Mouse (Mus musculus) spleen, adult 2 months (tissue): ENCODE data around the gene Galk2. TPM values are rescaled to one million over a fixed set of nuclear protein-coding genes. Genes with fewer than 3 reads are reported as not detected.

ENCODE experiments used
- DNase-seq, 2 experiments: peaks; one replicate each; pipeline versions ENCODE4 v3.0.0 to v3.0.0-alpha.2; 2012 to 2021; ENCODE audit warnings: low spot score in 2 of 2, low read depth in 1 of 2
- H3K27ac ChIP-seq: fragments of 200-500 bp; 2 replicates; pipeline ENCODE4 v1.5.1; 2012; ENCODE audit warnings: low read length, inconsistent platforms; ENCODE audit not compliant: insufficient read depth
- H3K27me3 ChIP-seq: fragments of 200-500 bp; 2 replicates; pipeline ENCODE4 v1.6.1; 2012; ENCODE audit warnings: mild to moderate bottlenecking, moderate library complexity, low read length, inconsistent platforms; ENCODE audit not compliant: control insufficient read depth, insufficient read depth
- H3K36me3 ChIP-seq: fragments of 200-500 bp; 2 replicates; pipeline ENCODE4 v1.6.1; 2012; ENCODE audit warnings: mild to moderate bottlenecking, low read length, inconsistent platforms; ENCODE audit not compliant: control insufficient read depth, insufficient read depth
- H3K4me1 ChIP-seq: fragments of 200-500 bp; 2 replicates; pipeline ENCODE4 v1.6.1; 2011; ENCODE audit warnings: inconsistent platforms; ENCODE audit not compliant: control insufficient read depth, insufficient read depth, insufficient read length
- H3K4me3 ChIP-seq: fragments of 200-500 bp; 2 replicates; pipeline ENCODE4 v1.5.1; 2011; ENCODE audit warnings: mild to moderate bottlenecking, inconsistent platforms; ENCODE audit not compliant: insufficient read depth, insufficient read length; ENCODE audit errors: extremely low read depth
- CTCF ChIP-seq: fragments of 200-500 bp; IDR thresholded peaks from 2 replicates; pipeline ENCODE4 v1.5.1; 2011; ENCODE audit warnings: mild to moderate bottlenecking, inconsistent platforms; ENCODE audit not compliant: insufficient read depth, insufficient read length, insufficient replicate concordance; ENCODE audit errors: extremely low read depth
- POLR2A ChIP-seq: fragments of 200-500 bp; IDR thresholded peaks from 2 replicates; pipeline ENCODE4 v1.6.1; 2011; ENCODE audit warnings: low read depth, low read length, inconsistent platforms
- WGBS: fragments of 180-500 bp; shearing (Covaris S2); methylation state at CpG from one replicate; pipeline ENCODE4 v1.1.7; 2018; 5-methylcytosine and 5-hydroxymethylcytosine counted together
- polyA plus RNA-seq: library from polyadenylated mRNA; depleted of rRNA; stranded (reverse); fragments of >200 nt; gene quantifications from 2 replicates; pipeline ENCODE4 v1.2.3, GENCODE M21; 2012

Galk2 gene
- polyA plus RNA-seq, 1 experiment, result 8.2 TPM

DNA sequence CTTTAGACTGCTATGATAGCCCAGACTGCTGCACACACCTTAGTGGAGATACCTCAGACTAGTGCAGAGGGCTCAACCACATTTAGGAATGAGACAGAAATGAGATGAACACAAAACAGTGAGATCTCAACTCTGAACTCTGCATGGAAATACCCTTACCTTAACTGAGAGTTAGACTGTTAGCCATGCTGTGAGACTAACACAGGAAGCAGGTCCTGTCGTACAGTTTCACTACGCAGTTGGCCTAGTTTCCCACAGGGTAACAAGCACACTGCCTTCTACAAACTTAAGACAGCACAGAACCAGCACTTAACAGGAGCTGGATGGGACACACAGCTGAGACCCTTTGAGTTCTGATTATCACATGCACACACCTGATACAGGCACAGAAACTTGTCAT lies 29.0 kb upstream of the Galk2 start:
- no peaks in the 10 kb centered on the region for H3K4me1 ChIP-seq
- H3K27me3 ChIP-seq, result no peaks in the 10 kb centered on the region
- H3K4me3 ChIP-seq, result no peak overlapping the region
- no peak for DNase-seq
- no peak overlapping the region for H3K27ac ChIP-seq
- TF ChIP-seq POLR2A (no peak), CTCF (no peak)
- peaks cover 21% of the 10 kb centered on the region for H3K36me3 ChIP-seq
- WGBS, result 90% methylated on average over 2 of the region's 2 CpGs

DNA sequence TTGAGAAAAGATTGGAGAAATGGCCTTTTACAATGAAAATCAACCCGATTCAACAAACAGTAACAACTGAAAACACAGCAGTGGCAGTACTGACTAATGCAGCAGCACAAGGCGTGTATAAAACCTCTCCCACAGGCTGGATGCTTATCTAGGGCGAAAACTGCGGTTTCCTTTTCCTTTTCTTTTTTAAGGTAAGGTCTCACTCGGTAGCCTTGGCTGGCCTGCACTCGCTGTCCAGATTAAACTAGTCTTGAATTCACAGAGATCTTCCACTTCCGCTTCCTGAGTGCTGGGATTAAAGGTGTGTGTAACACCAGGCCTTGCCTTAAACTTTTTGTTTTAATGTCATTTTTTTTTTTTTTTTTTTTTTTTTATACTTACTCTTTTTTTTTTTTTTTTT lies 20.8 kb upstream of the Galk2 start:
- no peaks in the 10 kb centered on the region for H3K4me1 ChIP-seq
- no peaks in the 10 kb centered on the region for H3K27me3 ChIP-seq
- peaks cover 25% of the 10 kb centered on the region for H3K36me3 ChIP-seq
- TF ChIP-seq POLR2A, result no peak
- no peak for TF ChIP-seq CTCF
- WGBS, result 80% methylated on average over 7 of the region's 7 CpGs
- no peak overlapping the region for H3K4me3 ChIP-seq
- H3K27ac ChIP-seq, result no peak overlapping the region
- no peak for DNase-seq

DNA sequence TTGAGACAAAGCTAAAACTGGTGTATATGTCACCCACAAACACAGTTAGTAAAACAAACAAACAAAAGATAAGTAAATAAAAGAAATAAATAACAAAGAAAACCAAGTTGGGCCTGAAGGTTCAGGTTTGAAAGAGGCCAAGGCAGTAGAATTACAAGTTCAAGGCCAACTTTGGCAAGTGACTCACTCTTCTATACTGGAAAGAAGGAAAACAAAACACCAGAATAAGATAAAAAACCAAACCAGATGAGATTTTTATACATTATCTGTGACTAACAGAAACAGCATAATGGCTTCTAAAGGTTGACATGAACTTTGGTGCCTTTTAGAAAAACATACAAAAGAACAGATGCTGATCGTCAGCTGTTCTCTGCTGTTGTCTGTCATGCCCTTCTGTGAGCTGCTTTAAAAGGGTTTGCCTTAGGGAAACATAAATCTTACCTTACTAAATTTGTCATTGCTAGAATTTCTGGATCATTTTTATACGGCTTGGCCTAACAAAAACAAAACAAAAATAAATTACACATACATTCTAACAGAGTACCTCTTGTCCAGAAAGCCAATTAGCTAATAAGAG lies 20.1 kb upstream of the Galk2 start:
- TF ChIP-seq POLR2A (no peak), CTCF (no peak)
- Histone ChIP-seq H3K27ac (no peak overlapping the region), H3K36me3 (peaks cover 21% of the 10 kb centered on the region), H3K4me3 (no peak overlapping the region), H3K4me1 (no peaks in the 10 kb centered on the region), H3K27me3 (no peaks in the 10 kb centered on the region)
- DNase-seq, result no peak
- 89% methylated on average over 2 of the region's 2 CpGs for WGBS

DNA sequence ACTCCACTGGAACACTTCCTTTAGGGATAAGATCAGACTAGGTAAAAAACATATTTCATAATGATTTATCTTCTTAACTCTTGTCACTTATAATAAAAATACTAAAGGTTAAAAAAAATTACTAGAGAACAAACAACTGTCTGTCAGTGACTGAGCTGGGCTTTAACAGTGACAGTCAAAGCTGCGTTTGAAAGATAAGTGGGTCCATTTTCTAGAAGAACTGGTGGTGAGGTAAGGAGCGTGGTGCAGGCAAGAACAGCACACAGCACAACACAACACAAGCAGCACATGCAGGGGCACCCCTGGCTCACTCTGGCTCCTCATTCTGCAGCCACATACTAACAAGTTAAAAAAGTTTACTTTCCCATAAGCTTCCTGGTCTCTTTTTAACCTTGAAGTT lies 7.7 kb upstream of the Galk2 start:
- Histone ChIP-seq H3K36me3 (peaks cover 6% of the 10 kb centered on the region), H3K4me1 (no peaks in the 10 kb centered on the region), H3K27ac (no peak overlapping the region), H3K4me3 (no peak overlapping the region), H3K27me3 (no peaks in the 10 kb centered on the region)
- TF ChIP-seq POLR2A (no peak), CTCF (no peak)
- no peak for DNase-seq
- WGBS, result 75% methylated on average over 2 of the region's 2 CpGs

DNA sequence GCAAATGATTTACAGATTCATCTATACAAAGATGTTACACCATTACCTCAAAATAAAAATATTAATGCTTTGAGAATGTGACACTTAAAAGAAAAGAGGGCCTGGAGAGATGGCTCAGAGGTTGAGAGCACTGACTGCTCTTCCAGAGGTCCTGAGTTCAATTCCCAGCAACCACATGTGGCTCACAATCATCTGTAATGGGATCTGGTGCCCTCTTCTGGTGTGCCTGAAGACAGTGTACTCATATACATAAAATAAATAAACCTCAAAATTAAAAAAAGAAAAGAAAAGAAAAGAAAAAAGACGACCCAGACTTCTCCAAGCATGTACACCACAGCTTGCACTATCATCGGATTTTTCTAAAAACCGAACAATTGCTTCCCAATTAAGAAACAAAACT lies 1.2 kb upstream of the Galk2 start:
- no peak for DNase-seq
- Histone ChIP-seq H3K4me3 (no peak overlapping the region), H3K36me3 (0 out of 2 replicates have a peak, but pooled peaks cover 1% of the 10 kb centered on the region), H3K27ac (no peak overlapping the region), H3K4me1 (no peaks in the 10 kb centered on the region), H3K27me3 (no peaks in the 10 kb centered on the region)
- TF ChIP-seq POLR2A, result no peak
- no peak for TF ChIP-seq CTCF
- 38% methylated on average over 3 of the region's 3 CpGs for WGBS

DNA sequence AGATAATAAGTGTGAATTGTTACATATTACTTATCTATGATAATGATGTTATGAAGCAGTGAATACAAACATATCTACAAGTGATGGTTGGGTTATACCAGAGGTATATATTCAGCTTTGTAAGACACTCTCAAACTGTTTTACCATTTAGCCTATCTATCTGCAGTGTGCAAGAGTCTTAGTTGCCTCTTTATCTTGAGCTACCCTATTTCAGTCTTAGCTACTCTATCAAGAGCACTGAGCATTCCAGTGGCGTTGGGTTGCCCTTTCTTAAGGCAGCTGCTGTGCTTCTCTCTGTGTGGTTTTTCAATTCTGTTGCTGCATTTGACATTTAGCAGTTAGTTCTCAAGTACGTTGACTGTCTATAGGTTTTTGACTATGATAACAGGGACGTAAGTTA lies 4.9 kb downstream of the Galk2 start:
- H3K4me1 ChIP-seq, result no peaks in the 10 kb centered on the region
- no peaks in the 10 kb centered on the region for H3K27me3 ChIP-seq
- H3K27ac ChIP-seq, result no peak overlapping the region
- no peak overlapping the region for H3K4me3 ChIP-seq
- 83% methylated on average over 3 of the region's 3 CpGs for WGBS
- TF ChIP-seq CTCF (no peak), POLR2A (no peak)
- DNase-seq, result no peak
- no peaks in the 10 kb centered on the region for H3K36me3 ChIP-seq

DNA sequence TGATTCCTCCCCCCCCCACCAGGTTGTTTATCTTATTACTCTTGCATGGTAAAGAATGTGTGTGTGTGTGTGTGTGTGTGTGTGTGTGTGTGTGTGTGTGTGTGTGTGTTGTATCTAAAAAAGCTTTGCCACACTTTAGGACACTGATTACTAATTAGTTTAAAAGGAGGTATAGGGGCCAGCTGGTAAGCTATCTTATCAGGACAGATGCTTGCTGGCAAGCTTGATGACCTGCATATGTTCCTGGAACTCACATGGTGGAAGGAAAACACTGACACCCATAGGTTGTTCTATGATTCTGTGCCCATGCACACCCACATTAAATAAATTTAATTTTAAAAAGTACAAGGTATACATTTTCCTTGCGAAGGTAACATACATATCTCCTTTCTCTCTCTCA lies 5.6 kb downstream of the Galk2 start:
- H3K27me3 ChIP-seq, result no peaks in the 10 kb centered on the region
- WGBS, result 88% methylated on average over 1 of the region's 1 CpGs
- H3K4me3 ChIP-seq, result no peak overlapping the region
- TF ChIP-seq CTCF (no peak), POLR2A (no peak)
- no peak for DNase-seq
- no peaks in the 10 kb centered on the region for H3K4me1 ChIP-seq
- no peak overlapping the region for H3K27ac ChIP-seq
- no peaks in the 10 kb centered on the region for H3K36me3 ChIP-seq
